Mouse (Mus musculus): ENCODE results near the gene Gm20219.

GRCm38 (mm10) chr17:56522744-56523143 is 31.4 kb downstream of the Gm20219 start:
- TF ChIP-seq CTCF (IDR thresholded peaks at IDR 0.05; ENCODE audit: borderline replicate concordance, extremely low read depth, insufficient read depth, insufficient read length) (no peak), POLR2A (IDR thresholded peaks at IDR 0.05; ENCODE audit: borderline replicate concordance, extremely low read depth, insufficient read depth, insufficient read length, poor library complexity, severe bottlenecking) (no peak)
